Mouse (Mus musculus): ENCODE results near the gene Ctbs. TPM values are rescaled to one million over a fixed set of nuclear protein-coding genes. Genes with fewer than 3 reads are reported as not detected.
A peak's percentile ranks its signal among the peaks of the same experiment; 100 is the strongest.

The Ctbs gene
- polyA plus RNA-seq, 1 experiment = 1.6 TPM

- H3K4me3 ChIP-seq (ENCODE audit: control insufficient read depth, low read depth, low read length) = no peak overlapping the region
- no peak overlapping the region for H3K27ac ChIP-seq (ENCODE audit: control insufficient read depth, insufficient read depth, low read depth, low read length)
- H3K4me1 ChIP-seq (ENCODE audit: control insufficient read depth, insufficient read depth, low read length) = peaks cover 3% of the 10 kb centered on the region; the same call in 1 of the 2 replicates
- no peak for TF ChIP-seq POLR2A (IDR thresholded peaks at IDR 0.05; ENCODE audit: control insufficient read depth, low read depth, low read length)
- no peak for TF ChIP-seq CTCF (IDR thresholded peaks at IDR 0.05; ENCODE audit: control insufficient read depth, insufficient read depth, insufficient replicate concordance, low read depth, low read length)
- H3K36me3 ChIP-seq (ENCODE audit: control insufficient read depth, insufficient read depth, low read length) = no peaks in the 10 kb centered on the region
- H3K27me3 ChIP-seq (ENCODE audit: control insufficient read depth, insufficient read depth, low read length) = no peaks in the 10 kb centered on the region
These were observed 45.3 kb downstream of the Ctbs start for GRCm38 (mm10) chr3:146494941-146495340.

GRCm38 (mm10) chr3:146498989-146499388 lies 49.4 kb downstream of the Ctbs start:
- no peaks in the 10 kb centered on the region for H3K27me3 ChIP-seq (ENCODE audit: control insufficient read depth, insufficient read depth, low read length)
- peaks cover 3% of the 10 kb centered on the region; the same call in 1 of the 2 replicates for H3K4me1 ChIP-seq (ENCODE audit: control insufficient read depth, insufficient read depth, low read length)
- H3K4me3 ChIP-seq (ENCODE audit: control insufficient read depth, low read depth, low read length) = peak overlapping the region; percentile 90
- H3K27ac ChIP-seq (ENCODE audit: control insufficient read depth, insufficient read depth, low read depth, low read length) = peak overlapping the region; percentile 99
- no peak for TF ChIP-seq POLR2A (IDR thresholded peaks at IDR 0.05; ENCODE audit: control insufficient read depth, low read depth, low read length)
- TF ChIP-seq CTCF (IDR thresholded peaks at IDR 0.05; ENCODE audit: control insufficient read depth, insufficient read depth, insufficient replicate concordance, low read depth, low read length) = no peak
- H3K36me3 ChIP-seq (ENCODE audit: control insufficient read depth, insufficient read depth, low read length) = no peaks in the 10 kb centered on the region; the same call in 1 of the 2 replicates

GRCm38 (mm10) chr3:146499431-146500002 lies 49.9 kb downstream of the Ctbs start, which contains the start of the genes Spata1 and Gng5:
Gene Spata1 (minus strand): TSS chr3:146499753.
Gene Gng5 (plus strand): TSS chr3:146499807.
- Histone ChIP-seq H3K4me1 (ENCODE audit: control insufficient read depth, insufficient read depth, low read length) (peaks cover 3% of the 10 kb centered on the region; the same call in 1 of the 2 replicates), H3K36me3 (ENCODE audit: control insufficient read depth, insufficient read depth, low read length) (no peaks in the 10 kb centered on the region; the same call in 1 of the 2 replicates), H3K27me3 (ENCODE audit: control insufficient read depth, insufficient read depth, low read length) (no peaks in the 10 kb centered on the region), H3K4me3 (ENCODE audit: control insufficient read depth, low read depth, low read length) (peak within 1 kb of the TSS; percentile 90), H3K27ac (ENCODE audit: control insufficient read depth, insufficient read depth, low read depth, low read length) (peak within 1 kb of the TSS; percentile 99)
- TF ChIP-seq POLR2A (IDR thresholded peaks at IDR 0.05; ENCODE audit: control insufficient read depth, low read depth, low read length) (peak; percentile 79), CTCF (IDR thresholded peaks at IDR 0.05; ENCODE audit: control insufficient read depth, insufficient read depth, insufficient replicate concordance, low read depth, low read length) (no peak)

GRCm38 (mm10) chr3:146500003-146500809 lies 50.6 kb downstream of the Ctbs start:
- H3K27ac ChIP-seq (ENCODE audit: control insufficient read depth, insufficient read depth, low read depth, low read length) = peak overlapping the region; percentile 94

GRCm38 (mm10) chr3:146500810-146501201 lies 51.2 kb downstream of the Ctbs start:
- peaks cover 3% of the 10 kb centered on the region; the same call in 1 of the 2 replicates for H3K4me1 ChIP-seq (ENCODE audit: control insufficient read depth, insufficient read depth, low read length)
- no peaks in the 10 kb centered on the region for H3K27me3 ChIP-seq (ENCODE audit: control insufficient read depth, insufficient read depth, low read length)
- no peaks in the 10 kb centered on the region; the same call in 1 of the 2 replicates for H3K36me3 ChIP-seq (ENCODE audit: control insufficient read depth, insufficient read depth, low read length)
- TF ChIP-seq CTCF (IDR thresholded peaks at IDR 0.05; ENCODE audit: control insufficient read depth, insufficient read depth, insufficient replicate concordance, low read depth, low read length) (no peak), POLR2A (IDR thresholded peaks at IDR 0.05; ENCODE audit: control insufficient read depth, low read depth, low read length) (no peak)
- H3K4me3 ChIP-seq (ENCODE audit: control insufficient read depth, low read depth, low read length) = peak overlapping the region; percentile 90
- peak overlapping the region; percentile 57 for H3K27ac ChIP-seq (ENCODE audit: control insufficient read depth, insufficient read depth, low read depth, low read length)

More at GRCm38 (mm10) chr3:146500003-146500809, 50.6 kb downstream of the Ctbs start:
- Histone ChIP-seq H3K36me3 (ENCODE audit: control insufficient read depth, insufficient read depth, low read length) (no peaks in the 10 kb centered on the region; the same call in 1 of the 2 replicates), H3K27me3 (ENCODE audit: control insufficient read depth, insufficient read depth, low read length) (no peaks in the 10 kb centered on the region), H3K4me3 (ENCODE audit: control insufficient read depth, low read depth, low read length) (peak overlapping the region; percentile 90), H3K4me1 (ENCODE audit: control insufficient read depth, insufficient read depth, low read length) (peaks cover 3% of the 10 kb centered on the region; the same call in 1 of the 2 replicates)
- TF ChIP-seq POLR2A (IDR thresholded peaks at IDR 0.05; ENCODE audit: control insufficient read depth, low read depth, low read length) (no peak), CTCF (IDR thresholded peaks at IDR 0.05; ENCODE audit: control insufficient read depth, insufficient read depth, insufficient replicate concordance, low read depth, low read length) (no peak)

- TF ChIP-seq POLR2A (IDR thresholded peaks at IDR 0.05; ENCODE audit: control insufficient read depth, low read depth, low read length) (no peak), CTCF (IDR thresholded peaks at IDR 0.05; ENCODE audit: control insufficient read depth, insufficient read depth, insufficient replicate concordance, low read depth, low read length) (no peak)
- peak overlapping the region; percentile 44 for H3K27ac ChIP-seq (ENCODE audit: control insufficient read depth, insufficient read depth, low read depth, low read length)
These were observed 52.1 kb downstream of the Ctbs start for GRCm38 (mm10) chr3:146501601-146502123.

GRCm38 (mm10) chr3:146506711-146507110 lies 57.1 kb downstream of the Ctbs start:
- Histone ChIP-seq H3K36me3 (ENCODE audit: control insufficient read depth, insufficient read depth, low read length) (no peaks in the 10 kb centered on the region; the same call in none of the 2 replicates), H3K4me3 (ENCODE audit: control insufficient read depth, low read depth, low read length) (no peak overlapping the region), H3K27me3 (ENCODE audit: control insufficient read depth, insufficient read depth, low read length) (no peaks in the 10 kb centered on the region), H3K27ac (ENCODE audit: control insufficient read depth, insufficient read depth, low read depth, low read length) (no peak overlapping the region), H3K4me1 (ENCODE audit: control insufficient read depth, insufficient read depth, low read length) (no peaks in the 10 kb centered on the region)
- TF ChIP-seq POLR2A (IDR thresholded peaks at IDR 0.05; ENCODE audit: control insufficient read depth, low read depth, low read length) (no peak), CTCF (IDR thresholded peaks at IDR 0.05; ENCODE audit: control insufficient read depth, insufficient read depth, insufficient replicate concordance, low read depth, low read length) (no peak)

More at GRCm38 (mm10) chr3:146501601-146502123, 52.1 kb downstream of the Ctbs start:
- Histone ChIP-seq H3K36me3 (ENCODE audit: control insufficient read depth, insufficient read depth, low read length) (no peaks in the 10 kb centered on the region; the same call in 1 of the 2 replicates), H3K27me3 (ENCODE audit: control insufficient read depth, insufficient read depth, low read length) (no peaks in the 10 kb centered on the region), H3K4me1 (ENCODE audit: control insufficient read depth, insufficient read depth, low read length) (peaks cover 3% of the 10 kb centered on the region; the same call in 1 of the 2 replicates), H3K4me3 (ENCODE audit: control insufficient read depth, low read depth, low read length) (peak overlapping the region; percentile 90)

Other genes starting within 250 kb of the Ctbs start
- 18.9 and 27.0 TPM in 2 replicates for gene Lpar3, start 228.8 kb upstream of the Ctbs start, polyA plus RNA-seq (2012; rRNA removed)
- 91.9 and 94.7 TPM in 2 replicates for gene Ssx2ip, start 45.2 kb upstream of the Ctbs start, polyA plus RNA-seq (2012; rRNA removed)
- 107 and 138 TPM in 2 replicates for gene Spata1, start 50.0 kb downstream of the Ctbs start, polyA plus RNA-seq (2012; rRNA removed)
- gene Gng5, start 50.0 kb downstream of the Ctbs start, polyA plus RNA-seq (2012; rRNA removed) = 566 and 635 TPM in 2 replicates
- 11.8 and 13.9 TPM in 2 replicates for gene Rpf1, start 71.6 kb downstream of the Ctbs start, polyA plus RNA-seq (2012; rRNA removed)
- 0.11 and 0.75 TPM in 2 replicates for gene Uox, start 120.6 kb downstream of the Ctbs start, polyA plus RNA-seq (2012; rRNA removed)
- not detected in 2 replicates for gene Dnase2b, start 165.8 kb downstream of the Ctbs start, polyA plus RNA-seq (2012; rRNA removed)
- gene 4930503B20Rik, start 201.5 kb downstream of the Ctbs start, polyA plus RNA-seq (2012; rRNA removed) = 205 and 256 TPM in 2 replicates
- 0.71 TPM in 1 of 2 replicates, not detected in the other for gene Samd13, start 235.8 kb downstream of the Ctbs start, polyA plus RNA-seq (2012; rRNA removed)